Comparison of ENCODE assay signal across 10 mouse cellular contexts in the genomic region with DNA sequence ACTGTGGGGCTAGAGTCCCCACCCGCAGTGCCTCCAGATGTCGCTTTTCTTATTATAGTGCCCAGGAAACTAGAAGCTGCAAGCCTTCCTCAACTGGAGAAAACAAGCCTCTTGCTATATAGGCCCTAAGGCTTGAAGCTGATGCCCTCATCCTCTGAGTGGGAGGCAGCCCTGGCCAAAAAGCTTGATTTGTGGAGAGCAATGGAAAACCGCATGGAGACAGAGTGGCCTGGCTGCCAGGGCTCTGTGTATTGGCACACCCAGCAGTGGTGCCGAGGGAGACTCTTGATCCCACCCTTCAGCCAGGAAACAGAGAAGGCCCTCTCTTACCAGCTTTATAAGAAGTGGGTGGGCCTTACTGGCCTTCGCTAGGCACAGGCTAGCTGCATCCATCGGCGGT. TPM values are rescaled to one million over a fixed set of nuclear protein-coding genes. Genes with fewer than 3 reads are reported as not detected.
DNase-seq lines count a peak whose midpoint lies in the region; ATAC-seq and TF ChIP-seq lines count a peak whose summit lies in the region.
"Had no signal": no experiment of that assay in that cellular context is flagged by ENCODE, and none has a peak within 500 bp of the region (broad histone marks: within the 10 kb centered on the region; RNA-seq: fewer than 3 reads in every experiment).

No protein-coding gene starts in this region.

- TF ChIP-seq CTCF in forebrain, postnatal 0 days (IDR thresholded peaks at IDR 0.05; ENCODE audit: low read depth), result no peak
- no peak for TF ChIP-seq CTCF in kidney, postnatal 0 days (IDR thresholded peaks at IDR 0.05; ENCODE audit: low read depth)

- H3K4me2 ChIP-seq in forebrain, embryonic 12.5 days, result no peak overlapping the region
- no peak overlapping the region for H3K4me2 ChIP-seq in forebrain, postnatal 0 days (ENCODE audit: low read depth)
- no peak overlapping the region for H3K4me2 ChIP-seq in kidney, postnatal 0 days (ENCODE audit: low read length)
- no peak overlapping the region for H3K4me2 ChIP-seq in embryonic facial prominence, embryonic 15.5 days (replicated peaks)
- H3K4me2 ChIP-seq in midbrain, embryonic 15.5 days, result no peak overlapping the region

- no peak for DNase-seq in forebrain, postnatal 0 days
- no peak for DNase-seq in kidney, postnatal 0 days (ENCODE audit: low spot score)
- no peak for DNase-seq in kidney, postnatal 14 days
- DNase-seq in adrenal gland, postnatal 10 days, result no peak
- no peak for DNase-seq in spleen, postnatal 36 days (ENCODE audit: low spot score in 2 of 2)
- DNase-seq: B cell, adult 2 months had no signal

- 65% methylated on average over 7 of the region's 7 CpGs for WGBS in forebrain, embryonic 12.5 days
- WGBS in forebrain, postnatal 0 days, result 70% methylated on average over 7 of the region's 7 CpGs
- 64% methylated on average over 7 of the region's 7 CpGs for WGBS in kidney, postnatal 0 days
- WGBS in embryonic facial prominence, embryonic 15.5 days, result 42% methylated on average over 7 of the region's 7 CpGs
- WGBS in midbrain, embryonic 15.5 days, result 71% methylated on average over 7 of the region's 7 CpGs

- no peaks in the 10 kb centered on the region; the same call in 1 of the 2 replicates for H3K36me3 ChIP-seq in forebrain, embryonic 12.5 days (replicated peaks)
- no peaks in the 10 kb centered on the region for H3K36me3 ChIP-seq in forebrain, postnatal 0 days (ENCODE audit: insufficient read depth)
- H3K36me3 ChIP-seq in kidney, postnatal 0 days (ENCODE audit: insufficient read depth, low read length), result no peaks in the 10 kb centered on the region
- H3K36me3 ChIP-seq in embryonic facial prominence, embryonic 15.5 days, result 0 out of 2 replicates have a peak, but pooled peaks cover 7% of the 10 kb centered on the region
- H3K36me3 ChIP-seq in midbrain, embryonic 15.5 days (replicated peaks), result no peaks in the 10 kb centered on the region

- peak overlapping the region; percentile 68; the same call in 1 of the 2 replicates for H3K27ac ChIP-seq in forebrain, embryonic 12.5 days
- H3K27ac ChIP-seq in forebrain, postnatal 0 days (ENCODE audit: low read depth, low read length), result no peak overlapping the region
- H3K27ac ChIP-seq in kidney, postnatal 0 days, result peak overlapping the region; percentile 91
- peak overlapping the region; percentile 93 for H3K27ac ChIP-seq in embryonic facial prominence, embryonic 15.5 days (replicated peaks)
- H3K27ac ChIP-seq in midbrain, embryonic 15.5 days, result peak overlapping the region; percentile 58

- H3K27me3 ChIP-seq in forebrain, embryonic 12.5 days, result no peaks in the 10 kb centered on the region
- H3K27me3 ChIP-seq in forebrain, postnatal 0 days (ENCODE audit: insufficient read depth, low read length), result no peaks in the 10 kb centered on the region
- H3K27me3 ChIP-seq in kidney, postnatal 0 days (ENCODE audit: insufficient read depth, low read length), result no peaks in the 10 kb centered on the region
- H3K27me3 ChIP-seq in embryonic facial prominence, embryonic 15.5 days, result no peaks in the 10 kb centered on the region
- H3K27me3 ChIP-seq in midbrain, embryonic 15.5 days (replicated peaks), result no peaks in the 10 kb centered on the region

- H3K9me3 ChIP-seq in forebrain, embryonic 12.5 days, result no peaks in the 10 kb centered on the region
- H3K9me3 ChIP-seq in forebrain, postnatal 0 days (ENCODE audit: low read length), result no peaks in the 10 kb centered on the region
- no peaks in the 10 kb centered on the region for H3K9me3 ChIP-seq in kidney, postnatal 0 days (replicated peaks; ENCODE audit: low read length)
- no peaks in the 10 kb centered on the region for H3K9me3 ChIP-seq in embryonic facial prominence, embryonic 15.5 days (replicated peaks)
- no peaks in the 10 kb centered on the region for H3K9me3 ChIP-seq in midbrain, embryonic 15.5 days

- ATAC-seq in forebrain, embryonic 12.5 days (ENCODE audit: low FRiP score), result no peak
- no peak for ATAC-seq in forebrain, postnatal 0 days
- ATAC-seq in kidney, postnatal 0 days (replicated peaks; ENCODE audit: low FRiP score, low read depth), result no peak
- peak; percentile 63 for ATAC-seq in embryonic facial prominence, embryonic 15.5 days (ENCODE audit: insufficient number of reproducible peaks, low FRiP score, low TSS enrichment, low read depth)
- no peak for ATAC-seq in midbrain, embryonic 15.5 days (replicated peaks)

- H3K4me3 ChIP-seq in forebrain, embryonic 12.5 days (replicated peaks), result no peak overlapping the region
- no peak overlapping the region for H3K4me3 ChIP-seq in forebrain, postnatal 0 days (ENCODE audit: low read depth, low read length)
- H3K4me3 ChIP-seq in kidney, postnatal 0 days (replicated peaks; ENCODE audit: low read depth, low read length), result no peak overlapping the region
- H3K4me3 ChIP-seq in embryonic facial prominence, embryonic 15.5 days (replicated peaks), result no peak overlapping the region
- H3K4me3 ChIP-seq in midbrain, embryonic 15.5 days, result no peak overlapping the region
- H3K4me3 ChIP-seq: megakaryocyte, embryonic 14.5 days had no signal

- no peak overlapping the region for H3K9ac ChIP-seq in forebrain, embryonic 12.5 days
- H3K9ac ChIP-seq in forebrain, postnatal 0 days, result no peak overlapping the region
- H3K9ac ChIP-seq in kidney, postnatal 0 days (ENCODE audit: low read depth, low read length), result no peak overlapping the region
- no peak overlapping the region for H3K9ac ChIP-seq in embryonic facial prominence, embryonic 15.5 days
- H3K9ac ChIP-seq in midbrain, embryonic 15.5 days, result no peak overlapping the region

- peaks cover 81% of the 10 kb centered on the region for H3K4me1 ChIP-seq in forebrain, embryonic 12.5 days
- peaks cover 18% of the 10 kb centered on the region for H3K4me1 ChIP-seq in forebrain, postnatal 0 days (ENCODE audit: insufficient read depth)
- H3K4me1 ChIP-seq in kidney, postnatal 0 days (replicated peaks; ENCODE audit: insufficient read depth, low read length), result peaks cover 51% of the 10 kb centered on the region
- H3K4me1 ChIP-seq in embryonic facial prominence, embryonic 15.5 days, result peaks cover 84% of the 10 kb centered on the region
- peaks cover 71% of the 10 kb centered on the region for H3K4me1 ChIP-seq in midbrain, embryonic 15.5 days
- H3K4me1 ChIP-seq: megakaryocyte, embryonic 14.5 days had no signal

RNA-seq across cellular contexts. Expression of gene Kirrel, which starts 15.4 kb away (rescaled TPM):
- 11.5 and 12.9 TPM in 2 replicates for polyA plus RNA-seq in forebrain, embryonic 12.5 days (2016; fragmentation: Nextera tagmentation; extraction: Ambion mirVana)
- 4.7 and 6.9 TPM in 2 replicates for total RNA-seq in forebrain, postnatal 0 days (2014; rRNA removed)
- polyA plus RNA-seq in forebrain, postnatal 0 days (2015; fragmentation: Nextera tagmentation; extraction: Ambion mirVana), result 1.1 and 2.2 TPM in 2 replicates
- 11.7 and 12.3 TPM in 2 replicates for polyA plus RNA-seq in kidney, postnatal 0 days (2015; fragmentation: Nextera tagmentation; extraction: Ambion mirVana)
- polyA plus RNA-seq in embryonic facial prominence, embryonic 15.5 days (2015; fragmentation: Nextera tagmentation; extraction: Ambion mirVana), result 19.6 and 20.1 TPM in 2 replicates
- polyA plus RNA-seq in midbrain, embryonic 15.5 days (2015; fragmentation: Nextera tagmentation; extraction: Ambion mirVana), result 7.4 and 8.3 TPM in 2 replicates
- total RNA-seq in adrenal gland, postnatal 10 days (2021), result 10 to 100 TPM; 17.3 to 17.5 TPM
